Mouse (Mus musculus): ENCODE data around the gene Dmrtc2.

Gene Dmrtc2

GRCm38 (mm10) chr7:24902630-24903443 is 33.0 kb downstream of the Dmrtc2 start, which contains the start of gene Arhgef1:
Arhgef1 (plus strand) TSS chr7:24902912.
- DNase-seq, result peak; percentile 67 to 75

- DNase-seq, result no peak
Measured at GRCm38 (mm10) chr7:24903444-24903825, 33.6 kb downstream of the Dmrtc2 start.

- DNase-seq, result peak; percentile 95 to 98
Measured at GRCm38 (mm10) chr7:24904070-24904483, 34.2 kb downstream of the Dmrtc2 start.

- DNase-seq, result peak; percentile 72 to 82
Measured at GRCm38 (mm10) chr7:24904936-24905335, 35.1 kb downstream of the Dmrtc2 start.

GRCm38 (mm10) chr7:24906551-24906950 is 36.7 kb downstream of the Dmrtc2 start:
- no peak for DNase-seq

GRCm38 (mm10) chr7:24907211-24907748 is 37.4 kb downstream of the Dmrtc2 start:
- DNase-seq, result no peak

GRCm38 (mm10) chr7:24912480-24912879 is 42.6 kb downstream of the Dmrtc2 start:
- DNase-seq, result peak; percentile 57 to 66

- no peak for DNase-seq
Measured at GRCm38 (mm10) chr7:24918763-24919323, 49.0 kb downstream of the Dmrtc2 start.

- DNase-seq, result peak; percentile 27 to 37
Measured at GRCm38 (mm10) chr7:24919728-24920127, 49.9 kb downstream of the Dmrtc2 start.
